Mouse (Mus musculus) left cerebral cortex, postnatal 36 days (tissue): Measurements from ENCODE around the gene Lin7b. TPM values are rescaled to one million over a fixed set of nuclear protein-coding genes. Genes with fewer than 3 reads are reported as not detected.
"Not testable (repeated sequence)": the region's sequence is repeated elsewhere in the genome, so short reads cannot be mapped to it uniquely, and the experiment has no call there.

Experiments
- DNase-seq, 2 experiments: peaks; one replicate each; pipeline ENCODE4 v3.0.0; 2021 to 2022; ENCODE audit warnings: low spot score in 2 of 2, mixed read lengths in 1 of 2
- intact Hi-C: fragments of 180-260 bp; cut with DNase I; formaldehyde crosslinking; loops from one replicate; pipeline ENCODE4 v1.15.1; 2025
- total RNA-seq, 2 experiments: library from RNA; stranded (reverse); gene quantifications; 2 replicates each; pipeline ENCODE4 v1.2.3; 2021

Gene Lin7b
- total RNA-seq, 2 experiments from 2014 or later = 164 to 189 TPM

GRCm38 (mm10) chr7:45396787-45397186 lies 26.4 kb upstream of the Lin7b start:
- intact Hi-C loops = loop anchor here (10.0 kb wide), 1 partner anchor 92 kb away; no protein-coding TSS in a partner anchor
- no peak for DNase-seq

GRCm38 (mm10) chr7:45396337-45396775 lies 26.0 kb upstream of the Lin7b start:
- intact Hi-C loops = loop anchor here (10.0 kb wide), 1 partner anchor 92 kb away; no protein-coding TSS in a partner anchor
- not testable (repeated sequence) for DNase-seq

GRCm38 (mm10) chr7:45395578-45396336 lies 25.4 kb upstream of the Lin7b start, which contains the start of gene Snrnp70:
Gene Snrnp70, minus strand, starts transcription at chr7:45395742.
- intact Hi-C loops = loop anchor here (10.0 kb wide), 1 partner anchor 91 kb away; no protein-coding TSS in a partner anchor
- DNase-seq = peak; percentile 100

- intact Hi-C loops = loop anchor here (10.0 kb wide), 1 partner anchor 90 kb away; no protein-coding TSS in a partner anchor
- DNase-seq = no peak
Measured at GRCm38 (mm10) chr7:45395129-45395541, 24.8 kb upstream of the Lin7b start.

- intact Hi-C loops = no loop called here
- DNase-seq = no peak
Measured at GRCm38 (mm10) chr7:45386077-45386476, 15.7 kb upstream of the Lin7b start.

GRCm38 (mm10) chr7:45376057-45376456 lies 5.7 kb upstream of the Lin7b start:
- intact Hi-C loops = loop anchor here (2.0 kb wide), 1 partner anchor 15 kb away; no protein-coding TSS in a partner anchor

GRCm38 (mm10) chr7:45374620-45375019 lies 4.2 kb upstream of the Lin7b start:
- DNase-seq = no peak
- intact Hi-C loops = no loop called here

More at GRCm38 (mm10) chr7:45376057-45376456, 5.7 kb upstream of the Lin7b start:
- no peak for DNase-seq

GRCm38 (mm10) chr7:45372371-45372770 lies 2.0 kb upstream of the Lin7b start:
- DNase-seq = no peak
- intact Hi-C loops = no loop called here

GRCm38 (mm10) chr7:45369836-45370474 lies 428 bp downstream of the Lin7b start:
- intact Hi-C loops = no loop called here
- no peak for DNase-seq

- DNase-seq = no peak
- intact Hi-C loops = no loop called here
Measured at GRCm38 (mm10) chr7:45369022-45369745, 1.2 kb downstream of the Lin7b start.

- peak; percentile 45 to 52 for DNase-seq
- intact Hi-C loops = no loop called here
Measured at GRCm38 (mm10) chr7:45368178-45368577, 2.2 kb downstream of the Lin7b start.

GRCm38 (mm10) chr7:45367020-45367880 lies 3.1 kb downstream of the Lin7b start:
- peak; percentile 99 for DNase-seq
- intact Hi-C loops = no loop called here

- DNase-seq = no peak
- intact Hi-C loops = no loop called here
Measured at GRCm38 (mm10) chr7:45366652-45367019, 3.7 kb downstream of the Lin7b start, which contains the start of gene Ppfia3. Gene Ppfia3, minus strand, starts transcription at chr7:45367019.

GRCm38 (mm10) chr7:45365742-45366651 lies 4.4 kb downstream of the Lin7b start:
- intact Hi-C loops = no loop called here
- DNase-seq = peak in 1 of 2 experiments; percentile 38

- intact Hi-C loops = no loop called here
- no peak for DNase-seq
Measured at GRCm38 (mm10) chr7:45363983-45364382, 6.4 kb downstream of the Lin7b start.

GRCm38 (mm10) chr7:45362801-45363200 lies 7.6 kb downstream of the Lin7b start:
- peak in 1 of 2 experiments; percentile 34 for DNase-seq
- intact Hi-C loops = no loop called here

- peak; percentile 83 to 86 for DNase-seq
- intact Hi-C loops = no loop called here
Measured at GRCm38 (mm10) chr7:45361243-45361804, 9.1 kb downstream of the Lin7b start.
